Mouse (Mus musculus) ES-Bruce4 (cell line): ENCODE data around the gene Srp14.

Source experiments
- CTCF ChIP-seq: IDR thresholded peaks from one replicate; pipeline ENCODE4 v1.8.1; 2011; ENCODE audit warnings: low read depth, low read length
- EP300 ChIP-seq: IDR thresholded peaks from 2 replicates; pipeline ENCODE4 v1.6.1; 2011; ENCODE audit warnings: low read depth, low read length; ENCODE audit not compliant: insufficient read depth
- POLR2A ChIP-seq: IDR thresholded peaks from one replicate; pipeline ENCODE4 v1.8.1; 2011; ENCODE audit warnings: low read length; ENCODE audit not compliant: insufficient read depth

DNA sequence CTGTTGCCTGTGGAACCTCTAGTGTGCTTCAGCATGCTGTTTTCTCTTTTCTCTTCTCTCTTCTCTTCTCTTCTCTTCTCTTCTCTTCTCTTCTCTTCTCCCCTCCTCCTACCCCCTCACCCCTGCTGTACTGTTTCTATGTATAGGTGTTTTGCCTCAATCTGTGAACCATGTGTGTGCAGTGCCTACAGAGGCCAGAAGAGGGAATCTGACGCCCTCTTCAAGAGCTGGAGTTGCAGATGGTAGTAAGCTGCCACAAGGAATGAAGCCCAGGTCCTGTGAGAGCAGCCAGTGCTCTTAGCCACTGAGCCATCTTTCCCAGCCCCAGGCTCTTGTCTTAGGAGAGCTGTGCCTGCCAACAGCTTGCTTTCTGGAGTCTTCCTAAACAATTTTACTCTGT, 12.9 kb downstream of the Srp14 start:
- TF ChIP-seq CTCF, result no peak
- no peak for TF ChIP-seq EP300
- no peak for TF ChIP-seq POLR2A
